Mouse (Mus musculus) cerebellum, adult 11 months (tissue): ENCODE data around the gene Numb.
A peak's percentile ranks its signal among the peaks of the same experiment; 100 is the strongest.
"Not testable (repeated sequence)": the region's sequence is repeated elsewhere in the genome, so short reads cannot be mapped to it uniquely, and the experiment has no call there.

Source experiments
- DNase-seq: peaks from one replicate; pipeline ENCODE4 v3.0.0; 2022

Gene Numb

GRCm38 (mm10) chr12:83920721-83921441 is 853 bp downstream of the Numb start:
- peak; percentile 48 for DNase-seq

GRCm38 (mm10) chr12:83916884-83917283 is 4.8 kb downstream of the Numb start:
- DNase-seq: peak; percentile 44

DNA sequence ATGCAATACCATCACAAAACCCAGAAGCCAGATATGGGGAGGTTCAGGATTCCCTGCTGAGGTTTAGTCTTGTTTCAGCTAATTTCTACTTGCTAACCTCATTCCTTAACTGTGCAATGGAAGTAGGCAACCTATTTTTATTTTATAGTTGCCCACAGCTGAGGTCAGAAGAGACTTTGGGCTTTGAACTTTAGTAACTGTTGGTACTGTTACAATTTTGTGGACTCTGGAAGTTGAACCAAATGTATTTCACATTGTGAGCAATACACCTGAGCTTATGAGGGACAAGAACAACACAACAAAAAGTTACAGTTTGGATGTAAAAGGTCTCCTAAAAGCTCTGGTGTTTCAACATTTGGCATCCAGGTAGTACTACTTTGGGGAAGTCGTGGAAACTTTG is 6.9 kb downstream of the Numb start:
- DNase-seq: no peak

DNA sequence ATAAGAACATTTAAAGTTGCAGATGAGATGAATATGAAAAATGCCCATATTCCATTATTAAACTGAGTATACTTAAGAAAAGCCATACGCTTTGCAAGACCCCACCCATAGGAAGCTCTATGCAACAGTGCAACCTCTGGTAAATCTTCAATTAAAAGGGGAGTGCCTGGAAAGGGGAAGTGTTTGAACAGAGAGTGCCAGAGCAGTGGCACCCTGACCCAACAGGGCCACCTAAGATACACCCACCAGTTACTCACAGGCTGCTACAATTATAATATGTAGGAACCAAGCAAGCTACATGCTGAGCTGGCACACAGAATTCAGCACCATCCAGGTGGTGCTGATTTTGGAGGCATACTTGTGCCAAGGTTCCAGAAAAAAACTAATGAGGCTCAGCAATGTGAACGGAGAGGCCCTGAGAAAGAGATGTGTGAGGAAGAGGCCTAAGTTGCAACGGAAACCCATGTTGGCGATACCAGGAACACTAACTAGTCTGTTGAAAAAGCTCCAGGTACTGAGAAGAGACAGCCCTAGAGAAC is 7.5 kb downstream of the Numb start:
- DNase-seq: peak; percentile 63

- DNase-seq: no peak
Observed at GRCm38 (mm10) chr12:83910451-83910850, 11.3 kb downstream of the Numb start.

DNA sequence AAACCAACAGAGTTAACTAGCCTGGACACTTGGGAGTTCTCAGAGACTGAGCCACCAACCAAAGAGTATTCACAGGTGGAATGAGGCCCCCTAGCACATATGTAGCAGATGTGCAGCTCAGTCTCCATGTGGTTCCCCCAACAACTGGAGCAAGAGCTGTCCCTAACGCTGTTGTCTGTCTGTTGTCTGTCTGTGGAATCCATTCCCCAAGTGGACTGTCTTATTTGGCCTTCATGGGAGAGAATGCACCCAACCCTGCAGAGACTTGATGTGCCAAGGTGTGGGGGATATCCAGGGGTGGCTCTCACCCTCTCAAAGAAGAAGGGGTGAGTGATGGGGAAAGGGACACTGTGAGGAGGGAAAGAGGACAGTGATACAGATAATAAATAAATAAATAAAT is 28.8 kb downstream of the Numb start:
- no peak for DNase-seq

GRCm38 (mm10) chr12:83891278-83891677 is 30.5 kb downstream of the Numb start:
- no peak for DNase-seq

DNA sequence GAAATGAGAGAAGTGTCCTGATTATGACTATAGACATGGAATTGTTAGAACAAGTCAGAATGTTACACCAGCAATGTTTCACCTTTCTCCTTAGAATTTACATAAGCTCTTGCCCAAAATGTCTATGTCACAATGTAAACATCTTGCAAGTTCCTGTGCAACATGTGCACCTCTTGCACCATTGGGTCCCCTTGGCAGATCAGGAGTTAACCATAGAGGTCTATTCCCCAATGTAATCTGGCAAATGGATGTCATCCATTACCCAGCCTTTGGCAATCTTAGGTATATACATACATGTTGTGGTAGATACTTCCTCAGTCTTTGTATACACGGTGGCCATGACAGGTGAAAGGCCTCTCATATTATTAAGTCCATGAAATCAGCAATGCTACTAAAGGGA is 32.6 kb downstream of the Numb start:
- no peak for DNase-seq

- DNase-seq: peak; percentile 29
Observed at GRCm38 (mm10) chr12:83885516-83886285, 36.0 kb downstream of the Numb start.

DNA sequence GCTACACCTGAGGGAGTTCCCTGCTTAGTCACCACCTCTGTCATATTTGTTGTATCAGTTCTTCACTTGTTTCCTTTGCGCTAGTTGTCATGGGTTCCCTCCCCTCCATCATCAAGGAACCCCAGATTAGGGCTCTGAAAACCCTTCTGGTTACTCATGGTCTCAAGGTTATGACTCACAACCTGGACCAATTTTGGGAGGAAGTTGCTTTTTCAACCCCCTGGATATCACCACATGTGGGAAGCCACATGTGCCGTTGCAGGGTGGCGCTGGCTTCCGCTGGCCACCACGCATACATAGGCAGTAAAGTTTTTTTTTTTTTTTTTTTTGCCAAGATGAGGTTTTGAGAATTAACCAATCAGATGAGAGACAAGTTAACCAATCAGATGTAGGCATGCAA is 36.7 kb downstream of the Numb start:
- not testable (repeated sequence) for DNase-seq

DNA sequence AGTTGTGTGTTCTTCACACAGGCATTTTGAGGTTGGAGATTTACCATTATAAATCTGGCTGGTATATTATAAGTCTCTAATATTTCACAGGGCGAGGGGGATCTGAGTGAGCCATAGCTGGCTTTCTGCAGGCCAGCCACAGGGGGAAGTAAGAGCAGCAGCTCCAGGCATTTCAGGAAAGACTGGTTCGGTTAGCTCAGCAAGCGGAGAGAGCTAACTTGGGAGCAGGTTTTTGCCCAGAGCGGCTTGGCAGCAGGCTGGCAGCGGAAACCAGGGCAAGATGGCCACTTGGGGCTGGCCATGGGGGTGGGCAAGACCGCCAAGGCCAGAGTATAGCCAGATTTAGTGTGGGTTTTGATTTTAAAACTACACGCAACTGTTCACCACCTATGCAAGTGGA is 39.2 kb downstream of the Numb start:
- DNase-seq: peak; percentile 43

DNA sequence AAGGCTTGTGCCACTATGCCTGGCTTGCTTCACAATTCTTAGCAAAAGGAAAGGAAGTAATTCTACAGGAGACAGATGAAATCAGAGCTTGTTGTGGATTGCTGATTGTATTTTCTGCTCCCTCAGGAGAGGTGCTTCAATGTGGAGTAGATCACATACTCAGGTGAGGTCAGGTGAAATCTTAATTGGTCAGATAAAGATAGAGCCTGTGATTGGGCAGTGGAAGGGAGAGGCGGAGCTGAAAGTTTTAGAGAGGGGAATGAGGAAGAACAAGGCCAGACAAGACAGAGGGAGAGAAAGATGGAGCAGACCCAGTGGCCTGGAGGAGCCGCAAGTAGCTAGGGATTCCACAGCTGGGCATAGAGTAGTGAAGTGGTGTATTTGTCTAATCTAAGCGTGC is 39.6 kb downstream of the Numb start:
- DNase-seq: no peak

GRCm38 (mm10) chr12:83880913-83881312 is 40.8 kb downstream of the Numb start:
- DNase-seq: no peak

GRCm38 (mm10) chr12:83875097-83875496 is 46.6 kb downstream of the Numb start:
- DNase-seq: no peak

DNA sequence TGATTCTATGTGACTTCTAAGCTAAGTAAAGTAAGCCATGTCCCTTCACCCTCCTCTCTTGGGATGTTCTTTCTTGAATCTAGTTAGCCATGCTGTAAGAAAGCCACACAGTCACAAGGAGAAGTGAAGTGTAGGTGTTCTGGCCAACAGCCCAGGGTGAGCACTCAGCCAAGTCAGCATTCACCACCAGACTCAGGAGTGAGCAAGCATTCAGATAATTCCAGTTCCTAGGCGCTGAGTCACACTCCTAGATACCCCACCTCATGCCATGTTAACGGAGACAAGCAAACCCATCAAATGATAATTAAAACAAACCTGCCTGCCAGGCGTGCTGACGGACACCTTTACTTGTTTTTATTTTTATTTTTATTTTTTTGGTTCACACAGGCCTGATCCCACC is 47.1 kb downstream of the Numb start:
- peak; percentile 57 for DNase-seq

- no peak for DNase-seq
Observed at GRCm38 (mm10) chr12:83864501-83864900, 57.2 kb downstream of the Numb start.

GRCm38 (mm10) chr12:83861880-83862279 is 59.9 kb downstream of the Numb start:
- DNase-seq: no peak

- no peak for DNase-seq
Observed at GRCm38 (mm10) chr12:83860688-83861087, 61.0 kb downstream of the Numb start.

DNA sequence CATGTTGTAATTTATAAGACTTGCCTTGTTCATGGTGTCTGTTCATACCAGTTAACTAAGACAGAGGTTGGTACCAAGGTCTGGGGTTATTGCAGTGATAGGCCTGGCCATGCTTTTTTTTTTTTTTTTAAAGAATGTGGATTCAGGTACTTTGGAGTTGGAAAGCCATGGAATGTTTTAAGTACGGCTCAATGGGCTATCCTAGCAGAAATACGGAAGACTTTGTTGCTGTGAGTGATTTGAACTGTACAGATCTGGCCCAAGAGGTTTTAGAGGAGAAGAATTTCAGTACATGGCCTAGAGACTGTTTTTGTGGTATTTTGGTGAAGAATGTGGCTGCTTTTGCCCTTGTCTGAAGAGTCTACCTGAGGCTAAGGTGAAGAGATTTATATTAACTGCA is 63.7 kb downstream of the Numb start:
- no peak for DNase-seq

DNA sequence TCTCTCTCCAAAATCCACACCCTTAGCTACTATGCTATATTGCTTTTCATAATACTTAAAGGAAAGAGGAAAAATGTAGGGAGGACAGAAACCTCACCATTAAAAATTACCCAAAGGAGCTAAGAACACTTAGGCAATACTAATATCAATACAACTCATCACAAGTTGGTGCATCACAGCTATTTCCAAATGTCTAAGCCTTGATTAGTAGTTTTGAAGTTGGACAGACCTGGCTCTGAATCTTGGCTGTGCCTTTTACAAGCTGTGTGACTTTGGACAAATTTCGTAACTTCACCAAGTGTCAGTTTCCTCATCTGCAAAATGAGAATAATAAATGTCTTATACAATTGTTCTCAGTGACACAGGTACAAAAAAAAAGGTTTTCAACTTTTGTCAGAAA is 66.5 kb downstream of the Numb start:
- no peak for DNase-seq

- DNase-seq: no peak
Observed at GRCm38 (mm10) chr12:83854281-83854680, 67.5 kb downstream of the Numb start.

DNA sequence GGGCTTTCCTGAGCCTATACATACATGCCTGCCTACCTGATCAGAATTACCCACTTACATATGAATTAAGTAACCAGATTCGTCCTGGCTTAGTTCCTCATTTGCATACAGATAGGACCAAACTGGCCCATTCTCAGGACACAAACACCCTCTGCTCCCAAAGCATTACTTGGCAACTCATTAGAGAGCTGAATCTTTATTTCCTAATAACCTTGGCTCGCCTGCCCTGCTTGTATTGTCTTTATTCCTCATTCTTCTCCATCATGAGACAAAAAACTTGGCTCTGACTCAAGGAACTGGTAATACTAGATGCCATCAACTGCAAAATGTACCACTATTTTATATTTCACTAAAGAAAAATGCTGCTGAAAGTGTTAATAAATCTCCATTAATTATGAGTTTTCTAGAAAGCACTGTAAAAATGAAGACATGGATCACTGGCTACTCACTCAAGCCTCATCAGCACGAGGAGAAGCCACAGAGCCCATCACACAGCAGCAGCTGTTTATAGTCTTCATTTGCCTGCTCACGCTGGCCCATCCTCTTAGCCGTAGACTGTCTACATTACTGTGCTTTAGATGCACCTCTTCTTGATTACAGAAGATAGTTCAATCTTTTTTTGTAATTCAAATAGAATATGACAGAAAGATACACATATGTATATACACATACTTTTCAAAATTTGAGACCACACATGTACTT is 69.1 kb downstream of the Numb start:
- no peak for DNase-seq

DNA sequence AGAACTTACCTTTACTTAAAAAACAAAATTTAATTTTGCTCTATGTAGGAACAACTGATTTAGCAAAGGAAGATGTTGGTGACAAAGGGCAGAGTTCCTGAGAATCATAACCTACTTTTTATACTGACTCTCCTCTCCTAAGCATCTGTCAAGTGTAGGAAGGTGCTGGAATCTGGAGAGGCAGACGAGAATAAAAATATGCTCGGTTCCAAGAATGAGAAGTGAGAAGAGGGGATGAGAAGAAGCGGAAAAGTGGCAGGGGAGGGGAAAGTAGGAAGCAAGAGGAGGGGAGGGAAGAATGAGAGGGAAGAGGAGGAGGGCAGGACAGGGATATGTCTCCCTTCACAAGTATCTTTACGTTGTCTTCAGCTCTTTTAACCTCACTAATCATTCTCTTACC is 71.4 kb downstream of the Numb start:
- no peak for DNase-seq
